Mouse (Mus musculus) spleen, adult 10 weeks (tissue): ENCODE data around the gene Ccnb1. TPM values are rescaled to one million over a fixed set of nuclear protein-coding genes. Genes with fewer than 3 reads are reported as not detected.

Experiments
- polyA plus RNA-seq: library from polyadenylated mRNA; stranded (reverse); fragments of 350-450 nt; fragmentation: Illumina TruSeq; extraction: RNeasy Lipid Tissue Mini Kit (QIAGEN cat#74804); gene quantifications from one replicate; pipeline ENCODE4 v1.2.3, GENCODE M21; 2015; ENCODE audit warnings: low replicate concordance; ENCODE audit not compliant: insufficient read depth

The Ccnb1 gene
- polyA plus RNA-seq = 24.0 TPM

GRCm38 (mm10) chr13:100786414-100786867, at the start of gene Ccnb1:
TSS of gene Ccnb1 (minus strand) at chr13:100786570.

GRCm38 (mm10) chr13:100832741-100833639, 46.6 kb upstream of the Ccnb1 start, which contains the start of gene Slc30a5:
TSS of gene Slc30a5 (minus strand) at chr13:100833427.

GRCm38 (mm10) chr13:100775252-100776055, 10.9 kb downstream of the Ccnb1 start, which contains the start of gene Cenph:
TSS of gene Cenph (minus strand) at chr13:100775899.

GRCm38 (mm10) chr13:100744036-100744744, 42.2 kb downstream of the Ccnb1 start, which contains the start of gene Mrps36:
TSS of gene Mrps36 (minus strand) at chr13:100744659.

GRCm38 (mm10) chr13:100730861-100731176, 55.6 kb downstream of the Ccnb1 start, which contains the start of gene Cdk7:
TSS of gene Cdk7 (minus strand) at chr13:100730939.

Other genes starting within 250 kb of the Ccnb1 start
- gene Ocln, start 233.9 kb downstream of the Ccnb1 start, polyA plus RNA-seq = 0.15 TPM
- gene Marveld2, start 169.6 kb downstream of the Ccnb1 start, polyA plus RNA-seq = 7.9 TPM
- gene Ak6, start 135.6 kb downstream of the Ccnb1 start, polyA plus RNA-seq = 157 TPM
- gene Rad17, start 135.5 kb downstream of the Ccnb1 start, polyA plus RNA-seq = 34.2 TPM
- gene Taf9, start 135.0 kb downstream of the Ccnb1 start, polyA plus RNA-seq = 9.8 TPM
- 22.3 TPM for gene Ccdc125, start 116.9 kb downstream of the Ccnb1 start, polyA plus RNA-seq
- gene Cdk7, start 55.6 kb downstream of the Ccnb1 start, polyA plus RNA-seq = 43.5 TPM
- gene Mrps36, start 41.9 kb downstream of the Ccnb1 start, polyA plus RNA-seq = 59.7 TPM
- gene Cenph, start 10.7 kb downstream of the Ccnb1 start, polyA plus RNA-seq = 8.2 TPM
- 96.8 TPM for gene Slc30a5, start 46.9 kb upstream of the Ccnb1 start, polyA plus RNA-seq